Mouse (Mus musculus): ENCODE data around the gene Il2rg. TPM values are rescaled to one million over a fixed set of nuclear protein-coding genes. Genes with fewer than 3 reads are reported as not detected.

Il2rg gene
- polyA plus RNA-seq, 1 experiment from 2014 or later: 19.5 TPM

GRCm38 (mm10) chrX:101290111-101290510 is 22.1 kb upstream of the Il2rg start:
- no peaks in the 10 kb centered on the region for H3K4me1 ChIP-seq (ENCODE audit: control insufficient read depth, insufficient read depth, low read length)
- no peak overlapping the region for H3K4me2 ChIP-seq (replicated peaks; ENCODE audit: low read depth, low read length)
- no peak overlapping the region for H3K4me3 ChIP-seq (ENCODE audit: low read length)
- no peak for ATAC-seq (ENCODE audit: low FRiP score, low TSS enrichment)
- peaks cover 57% of the 10 kb centered on the region for H3K36me3 ChIP-seq (ENCODE audit: control insufficient read depth, insufficient read depth, low read length)
- H3K27me3 ChIP-seq (ENCODE audit: control insufficient read depth, insufficient read depth, low read length): no peaks in the 10 kb centered on the region; the same call in 1 of the 2 replicates
- WGBS: 89% methylated on average over 10 of the region's 10 CpGs
- H3K9me3 ChIP-seq (ENCODE audit: control insufficient read depth, low read length): no peaks in the 10 kb centered on the region
- H3K9ac ChIP-seq (ENCODE audit: low read depth, low read length): no peak overlapping the region
- H3K27ac ChIP-seq (ENCODE audit: low read depth, low read length): no peak overlapping the region

GRCm38 (mm10) chrX:101289037-101289436 is 21.0 kb upstream of the Il2rg start:
- WGBS: 91% methylated on average over 7 of the region's 7 CpGs
- peaks cover 51% of the 10 kb centered on the region for H3K36me3 ChIP-seq (ENCODE audit: control insufficient read depth, insufficient read depth, low read length)

GRCm38 (mm10) chrX:101288432-101288831 is 20.4 kb upstream of the Il2rg start:
- 95% methylated on average over 6 of the region's 6 CpGs for WGBS
- Histone ChIP-seq H3K27ac (ENCODE audit: low read depth, low read length) (no peak overlapping the region), H3K36me3 (ENCODE audit: control insufficient read depth, insufficient read depth, low read length) (peaks cover 50% of the 10 kb centered on the region), H3K9me3 (ENCODE audit: control insufficient read depth, low read length) (no peaks in the 10 kb centered on the region), H3K9ac (ENCODE audit: low read depth, low read length) (no peak overlapping the region), H3K27me3 (ENCODE audit: control insufficient read depth, insufficient read depth, low read length) (no peaks in the 10 kb centered on the region; the same call in 1 of the 2 replicates), H3K4me1 (ENCODE audit: control insufficient read depth, insufficient read depth, low read length) (no peaks in the 10 kb centered on the region), H3K4me2 (replicated peaks; ENCODE audit: low read depth, low read length) (no peak overlapping the region), H3K4me3 (ENCODE audit: low read length) (no peak overlapping the region)
- ATAC-seq (ENCODE audit: low FRiP score, low TSS enrichment): no peak

More at GRCm38 (mm10) chrX:101289037-101289436, 21.0 kb upstream of the Il2rg start:
- Histone ChIP-seq H3K4me2 (replicated peaks; ENCODE audit: low read depth, low read length) (no peak overlapping the region), H3K27me3 (ENCODE audit: control insufficient read depth, insufficient read depth, low read length) (no peaks in the 10 kb centered on the region; the same call in 1 of the 2 replicates), H3K4me3 (ENCODE audit: low read length) (no peak overlapping the region), H3K9me3 (ENCODE audit: control insufficient read depth, low read length) (no peaks in the 10 kb centered on the region), H3K27ac (ENCODE audit: low read depth, low read length) (no peak overlapping the region), H3K9ac (ENCODE audit: low read depth, low read length) (no peak overlapping the region), H3K4me1 (ENCODE audit: control insufficient read depth, insufficient read depth, low read length) (no peaks in the 10 kb centered on the region)
- no peak for ATAC-seq (ENCODE audit: low FRiP score, low TSS enrichment)

GRCm38 (mm10) chrX:101287543-101287942 is 19.5 kb upstream of the Il2rg start:
- Histone ChIP-seq H3K9me3 (ENCODE audit: control insufficient read depth, low read length) (no peaks in the 10 kb centered on the region), H3K4me3 (ENCODE audit: low read length) (no peak overlapping the region), H3K27ac (ENCODE audit: low read depth, low read length) (no peak overlapping the region), H3K4me1 (ENCODE audit: control insufficient read depth, insufficient read depth, low read length) (no peaks in the 10 kb centered on the region), H3K36me3 (ENCODE audit: control insufficient read depth, insufficient read depth, low read length) (peaks cover 45% of the 10 kb centered on the region), H3K9ac (ENCODE audit: low read depth, low read length) (no peak overlapping the region), H3K27me3 (ENCODE audit: control insufficient read depth, insufficient read depth, low read length) (no peaks in the 10 kb centered on the region; the same call in 1 of the 2 replicates), H3K4me2 (replicated peaks; ENCODE audit: low read depth, low read length) (no peak overlapping the region)
- ATAC-seq (ENCODE audit: low FRiP score, low TSS enrichment): no peak
- WGBS: 87% methylated on average over 3 of the region's 3 CpGs

- H3K4me3 ChIP-seq (ENCODE audit: low read length): no peak overlapping the region
- no peak for ATAC-seq (ENCODE audit: low FRiP score, low TSS enrichment)
- WGBS: 90% methylated on average over 14 of the region's 14 CpGs
- H3K27ac ChIP-seq (ENCODE audit: low read depth, low read length): no peak overlapping the region
- H3K4me2 ChIP-seq (replicated peaks; ENCODE audit: low read depth, low read length): no peak overlapping the region
- peaks cover 46% of the 10 kb centered on the region for H3K36me3 ChIP-seq (ENCODE audit: control insufficient read depth, insufficient read depth, low read length)
- no peaks in the 10 kb centered on the region for H3K4me1 ChIP-seq (ENCODE audit: control insufficient read depth, insufficient read depth, low read length)
- H3K27me3 ChIP-seq (ENCODE audit: control insufficient read depth, insufficient read depth, low read length): no peaks in the 10 kb centered on the region; the same call in 1 of the 2 replicates
- H3K9ac ChIP-seq (ENCODE audit: low read depth, low read length): no peak overlapping the region
- H3K9me3 ChIP-seq (ENCODE audit: control insufficient read depth, low read length): no peaks in the 10 kb centered on the region
These were observed 18.1 kb upstream of the Il2rg start for GRCm38 (mm10) chrX:101285953-101286670.

GRCm38 (mm10) chrX:101285534-101285933 is 17.5 kb upstream of the Il2rg start:
- 31% methylated on average over 6 of the region's 6 CpGs for WGBS
- no peak overlapping the region for H3K9ac ChIP-seq (ENCODE audit: low read depth, low read length)
- ATAC-seq (ENCODE audit: low FRiP score, low TSS enrichment): peak; percentile 52
- no peak overlapping the region for H3K4me3 ChIP-seq (ENCODE audit: low read length)
- no peak overlapping the region for H3K4me2 ChIP-seq (replicated peaks; ENCODE audit: low read depth, low read length)
- H3K27me3 ChIP-seq (ENCODE audit: control insufficient read depth, insufficient read depth, low read length): no peaks in the 10 kb centered on the region; the same call in 1 of the 2 replicates
- H3K4me1 ChIP-seq (ENCODE audit: control insufficient read depth, insufficient read depth, low read length): no peaks in the 10 kb centered on the region
- peaks cover 50% of the 10 kb centered on the region for H3K36me3 ChIP-seq (ENCODE audit: control insufficient read depth, insufficient read depth, low read length)
- no peak overlapping the region for H3K27ac ChIP-seq (ENCODE audit: low read depth, low read length)
- no peaks in the 10 kb centered on the region for H3K9me3 ChIP-seq (ENCODE audit: control insufficient read depth, low read length)

- H3K4me3 ChIP-seq (ENCODE audit: low read length): no peak overlapping the region
- H3K36me3 ChIP-seq (ENCODE audit: control insufficient read depth, insufficient read depth, low read length): peaks cover 43% of the 10 kb centered on the region
- H3K27me3 ChIP-seq (ENCODE audit: control insufficient read depth, insufficient read depth, low read length): no peaks in the 10 kb centered on the region; the same call in 1 of the 2 replicates
- no peak overlapping the region for H3K9ac ChIP-seq (ENCODE audit: low read depth, low read length)
- H3K27ac ChIP-seq (ENCODE audit: low read depth, low read length): no peak overlapping the region
- ATAC-seq (ENCODE audit: low FRiP score, low TSS enrichment): no peak
- no peaks in the 10 kb centered on the region for H3K9me3 ChIP-seq (ENCODE audit: control insufficient read depth, low read length)
- no peaks in the 10 kb centered on the region for H3K4me1 ChIP-seq (ENCODE audit: control insufficient read depth, insufficient read depth, low read length)
- 70% methylated on average over 6 of the region's 6 CpGs for WGBS
- no peak overlapping the region for H3K4me2 ChIP-seq (replicated peaks; ENCODE audit: low read depth, low read length)
These were observed 14.8 kb upstream of the Il2rg start for GRCm38 (mm10) chrX:101282813-101283212.

- ATAC-seq (ENCODE audit: low FRiP score, low TSS enrichment): peak; percentile 98
- Histone ChIP-seq H3K4me3 (ENCODE audit: low read length) (peak within 1 kb of the TSS; percentile 51), H3K36me3 (ENCODE audit: control insufficient read depth, insufficient read depth, low read length) (peaks cover 11% of the 10 kb centered on the region; the same call in 1 of the 2 replicates), H3K9ac (ENCODE audit: low read depth, low read length) (peak within 1 kb of the TSS; percentile 62), H3K27me3 (ENCODE audit: control insufficient read depth, insufficient read depth, low read length) (no peaks in the 10 kb centered on the region; the same call in 1 of the 2 replicates), H3K4me1 (ENCODE audit: control insufficient read depth, insufficient read depth, low read length) (no peaks in the 10 kb centered on the region), H3K27ac (ENCODE audit: low read depth, low read length) (peak within 1 kb of the TSS; percentile 60), H3K4me2 (replicated peaks; ENCODE audit: low read depth, low read length) (peak within 1 kb of the TSS; percentile 44), H3K9me3 (ENCODE audit: control insufficient read depth, low read length) (no peaks in the 10 kb centered on the region)
- WGBS: 24% methylated on average over 54 of the region's 54 CpGs
These were observed 6.1 kb upstream of the Il2rg start, which contains the start of gene Med12 for GRCm38 (mm10) chrX:101273875-101274738. Med12 (plus strand) TSS chrX:101274030.

Measured in kidney, embryonic 14.5 days (tissue).